Mouse (Mus musculus): Measurements from ENCODE around the gene Gm14698. TPM values are rescaled to one million over a fixed set of nuclear protein-coding genes. Genes with fewer than 3 reads are reported as not detected.
A peak's percentile ranks its signal among the peaks of the same experiment; 100 is the strongest.
"Not testable (repeated sequence)": the region's sequence is repeated elsewhere in the genome, so short reads cannot be mapped to it uniquely, and the experiment has no call there.

Gm14698 gene
- total RNA-seq (2021): 1 to 10 TPM in 1 of 2 experiments, not detected in 1; 3.2 TPM
- long read RNA-seq, experiment 1, full-length matches to known transcripts: 7 of 7 reads
- long read RNA-seq, experiment 1, partial matches to known transcripts: 0 of 7 reads
- long read RNA-seq, experiment 1, other reads (novel, unspliced or antisense): 0 of 7 reads
- long read RNA-seq, experiment 2, full-length matches to known transcripts: 10 of 10 reads
- long read RNA-seq, experiment 2, partial matches to known transcripts: 0 of 10 reads
- long read RNA-seq, experiment 2, other reads (novel, unspliced or antisense): 0 of 10 reads

GRCm38 (mm10) chrX:68821059-68821458 is at the start of gene Gm14698:
TSS of gene Gm14698 (plus strand) at chrX:68821093.
- intact Hi-C loops (cut with DNase I): not testable (repeated sequence)
- peak; percentile 0 to 1 for DNase-seq

GRCm38 (mm10) chrX:68820449-68820848 is 444 bp upstream of the Gm14698 start:
- DNase-seq; intact Hi-C loops (cut with DNase I): not testable (repeated sequence)

- DNase-seq: no peak
- intact Hi-C loops (cut with DNase I): no loop called here
These were observed 18.9 kb downstream of the Gm14698 start for GRCm38 (mm10) chrX:68839548-68840444.

GRCm38 (mm10) chrX:68865145-68865544 is 44.3 kb downstream of the Gm14698 start:
- no peak for DNase-seq
- intact Hi-C loops (cut with DNase I): no loop called here

Other genes starting within 250 kb of the Gm14698 start
- 10 to 100 TPM; 16.1 to 19.5 TPM for gene Fmr1, start 142.6 kb upstream of the Gm14698 start, total RNA-seq (2021)
- gene Fmr1nb, start 59.3 kb upstream of the Gm14698 start, total RNA-seq (2021): 1 to 10 TPM in 1 of 2 experiments, under 1 TPM in 1; 0.84 to 1.0 TPM
- gene Gm6812, start 72.0 kb downstream of the Gm14698 start, total RNA-seq (2021): not detected